Mouse (Mus musculus) kidney, postnatal 0 days (tissue): ENCODE results near the gene Cep41. TPM values are rescaled to one million over a fixed set of nuclear protein-coding genes. Genes with fewer than 3 reads are reported as not detected.

Experiments used
- ATAC-seq: fragments of 200-750 bp; cut with Nextera tagmentation; replicated peaks from 2 replicates; pipeline ENCODE4 v1.8.0; 2017; ENCODE audit warnings: low read depth, moderate number of reproducible peaks, moderate TSS enrichment, moderate library complexity; ENCODE audit not compliant: low FRiP score
- DNase-seq: peaks from one replicate; pipeline ENCODE4 v3.0.0-alpha.2; 2016; ENCODE audit warnings: low spot score
- H3K27ac ChIP-seq: fragments of 300-500 bp; sonication (generic); 2 replicates; pipeline ENCODE4 v1.5.1; 2014; ENCODE audit warnings: mild to moderate bottlenecking
- H3K27me3 ChIP-seq: fragments of 300-500 bp; sonication (generic); 2 replicates; pipeline ENCODE4 v1.6.1; 2014; ENCODE audit warnings: low read length, mixed read lengths; ENCODE audit not compliant: insufficient read depth
- H3K36me3 ChIP-seq: fragments of 300-500 bp; sonication (generic); 2 replicates; pipeline ENCODE4 v1.6.1; 2014; ENCODE audit warnings: low read length, mixed read lengths; ENCODE audit not compliant: insufficient read depth
- H3K4me1 ChIP-seq: fragments of 300-500 bp; sonication (generic); replicated peaks from 2 replicates; pipeline ENCODE4 v1.6.1; 2014; ENCODE audit warnings: antibody characterized with exemption, low read length, mixed read lengths; ENCODE audit not compliant: insufficient read depth
- H3K4me2 ChIP-seq: fragments of 300-500 bp; sonication (generic); 2 replicates; pipeline ENCODE4 v1.6.1; 2014; ENCODE audit warnings: mild to moderate bottlenecking, low read length, moderate library complexity, mixed read lengths
- H3K4me3 ChIP-seq: fragments of 300-500 bp; sonication (generic); replicated peaks from 2 replicates; pipeline ENCODE4 v1.5.1; 2014; ENCODE audit warnings: low read depth, low read length
- H3K9ac ChIP-seq: fragments of 300-500 bp; sonication (generic); 2 replicates; pipeline ENCODE4 v1.6.1; 2014; ENCODE audit warnings: low read depth, low read length
- H3K9me3 ChIP-seq: fragments of 300-500 bp; sonication (generic); replicated peaks from 2 replicates; pipeline ENCODE4 v1.6.1; 2016; ENCODE audit warnings: low read length, inconsistent platforms, mixed read lengths
- CTCF ChIP-seq: IDR thresholded peaks from 2 replicates; pipeline ENCODE4 v1.5.1; 2016; ENCODE audit warnings: antibody characterized with exemption, low read depth, mild to moderate bottlenecking, moderate library complexity
- WGBS: fragments of 180-500 bp; shearing (Covaris S2); extraction: QIAGEN DNeasy Blood & Tissue Kit; methylation state at CpG from one replicate; pipeline ENCODE4 v1.1.7; 2014; 5-methylcytosine and 5-hydroxymethylcytosine counted together
- polyA plus RNA-seq: library from polyadenylated mRNA; unstranded; fragments of >200 nt; fragmentation: Nextera tagmentation; extraction: Ambion mirVana; gene quantifications from 2 replicates; pipeline ENCODE4 v1.2.1, GENCODE M21; 2015

Gene Cep41
- polyA plus RNA-seq, 1 experiment from 2014 or later, result 12.1 TPM

DNA sequence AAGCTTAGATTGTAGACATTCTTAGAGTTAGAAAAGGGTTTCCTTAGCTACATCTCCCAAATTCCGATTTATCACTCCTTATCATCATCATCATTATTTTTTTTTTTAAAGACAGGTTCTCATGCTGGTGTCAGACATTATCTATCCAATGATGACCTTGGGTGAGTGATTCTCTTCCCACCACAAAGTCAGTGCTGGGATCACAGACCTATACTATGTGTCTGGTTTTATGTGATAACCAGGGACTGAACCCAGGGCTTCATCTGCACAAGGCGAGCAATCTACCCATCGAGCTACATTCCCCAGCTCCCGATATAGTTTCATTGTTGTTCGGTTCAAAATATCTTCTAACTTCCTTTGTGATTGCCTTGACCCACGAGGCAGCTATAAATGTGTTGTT is 19.9 kb upstream of the Cep41 start:
- H3K27me3 ChIP-seq, result no peaks in the 10 kb centered on the region
- H3K9ac ChIP-seq, result no peak overlapping the region
- H3K36me3 ChIP-seq, result no peaks in the 10 kb centered on the region
- no peak overlapping the region; the same call in 1 of the 2 replicates for H3K4me2 ChIP-seq
- H3K4me1 ChIP-seq, result no peaks in the 10 kb centered on the region; the same call in 1 of the 2 replicates
- no peaks in the 10 kb centered on the region for H3K9me3 ChIP-seq
- 73% methylated on average over 6 of the region's 6 CpGs for WGBS
- ATAC-seq, result no peak
- no peak overlapping the region for H3K4me3 ChIP-seq
- TF ChIP-seq CTCF, result no peak
- DNase-seq, result no peak
- H3K27ac ChIP-seq, result peak overlapping the region; percentile 55; the same call in 1 of the 2 replicates

DNA sequence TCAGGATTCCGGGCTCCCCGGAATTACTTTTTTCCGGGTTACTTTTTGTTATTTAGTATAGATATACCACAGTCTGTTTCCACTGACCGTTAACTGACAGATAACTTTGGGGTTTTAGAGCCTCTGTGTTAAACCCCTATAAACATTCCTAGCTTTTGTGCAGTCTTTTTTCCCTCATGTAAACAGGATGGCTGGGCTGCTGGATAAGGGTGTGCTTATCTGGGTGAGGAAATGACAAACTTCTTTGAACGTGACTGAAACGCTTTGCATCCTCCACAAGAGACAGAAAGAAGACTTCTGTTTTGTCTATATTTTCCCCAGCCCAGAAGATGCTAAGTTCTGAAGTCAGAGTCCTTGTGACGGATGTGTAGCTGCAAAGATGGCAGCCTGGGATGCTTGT is 18.9 kb upstream of the Cep41 start:
- H3K9ac ChIP-seq, result no peak overlapping the region
- no peaks in the 10 kb centered on the region; the same call in 1 of the 2 replicates for H3K4me1 ChIP-seq
- H3K27ac ChIP-seq, result no peak overlapping the region
- no peak overlapping the region for H3K4me3 ChIP-seq
- H3K36me3 ChIP-seq, result no peaks in the 10 kb centered on the region
- TF ChIP-seq CTCF, result no peak
- no peak overlapping the region for H3K4me2 ChIP-seq
- H3K9me3 ChIP-seq, result no peaks in the 10 kb centered on the region
- no peaks in the 10 kb centered on the region for H3K27me3 ChIP-seq
- ATAC-seq (no peak), DNase-seq (peak; percentile 56)
- WGBS, result 61% methylated on average over 7 of the region's 7 CpGs

DNA sequence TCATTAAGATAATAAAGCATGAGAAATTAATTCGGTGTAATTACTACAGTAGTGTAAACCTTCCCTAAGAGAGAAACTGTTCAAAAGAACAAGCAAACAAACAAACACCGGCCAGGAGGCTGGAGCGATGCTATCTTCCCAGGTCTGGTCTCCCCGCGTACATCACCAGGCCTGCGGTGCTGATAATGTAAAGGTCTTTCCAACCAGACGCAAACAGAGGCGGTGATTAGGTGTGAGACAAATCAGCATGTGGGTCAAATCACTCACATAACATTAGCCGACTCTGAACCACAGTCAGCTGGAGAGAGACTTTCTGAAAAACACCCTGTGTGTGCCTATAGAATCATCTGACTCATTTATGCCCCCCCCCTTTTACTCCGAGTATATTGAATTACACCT is 17.8 kb upstream of the Cep41 start:
- Histone ChIP-seq H3K27me3 (no peaks in the 10 kb centered on the region), H3K4me3 (no peak overlapping the region), H3K36me3 (no peaks in the 10 kb centered on the region), H3K27ac (no peak overlapping the region), H3K9me3 (no peaks in the 10 kb centered on the region), H3K4me1 (no peaks in the 10 kb centered on the region; the same call in 1 of the 2 replicates), H3K4me2 (no peak overlapping the region), H3K9ac (no peak overlapping the region)
- WGBS, result 70% methylated on average over 10 of the region's 10 CpGs
- DNase-seq, result no peak
- ATAC-seq, result no peak
- no peak for TF ChIP-seq CTCF

DNA sequence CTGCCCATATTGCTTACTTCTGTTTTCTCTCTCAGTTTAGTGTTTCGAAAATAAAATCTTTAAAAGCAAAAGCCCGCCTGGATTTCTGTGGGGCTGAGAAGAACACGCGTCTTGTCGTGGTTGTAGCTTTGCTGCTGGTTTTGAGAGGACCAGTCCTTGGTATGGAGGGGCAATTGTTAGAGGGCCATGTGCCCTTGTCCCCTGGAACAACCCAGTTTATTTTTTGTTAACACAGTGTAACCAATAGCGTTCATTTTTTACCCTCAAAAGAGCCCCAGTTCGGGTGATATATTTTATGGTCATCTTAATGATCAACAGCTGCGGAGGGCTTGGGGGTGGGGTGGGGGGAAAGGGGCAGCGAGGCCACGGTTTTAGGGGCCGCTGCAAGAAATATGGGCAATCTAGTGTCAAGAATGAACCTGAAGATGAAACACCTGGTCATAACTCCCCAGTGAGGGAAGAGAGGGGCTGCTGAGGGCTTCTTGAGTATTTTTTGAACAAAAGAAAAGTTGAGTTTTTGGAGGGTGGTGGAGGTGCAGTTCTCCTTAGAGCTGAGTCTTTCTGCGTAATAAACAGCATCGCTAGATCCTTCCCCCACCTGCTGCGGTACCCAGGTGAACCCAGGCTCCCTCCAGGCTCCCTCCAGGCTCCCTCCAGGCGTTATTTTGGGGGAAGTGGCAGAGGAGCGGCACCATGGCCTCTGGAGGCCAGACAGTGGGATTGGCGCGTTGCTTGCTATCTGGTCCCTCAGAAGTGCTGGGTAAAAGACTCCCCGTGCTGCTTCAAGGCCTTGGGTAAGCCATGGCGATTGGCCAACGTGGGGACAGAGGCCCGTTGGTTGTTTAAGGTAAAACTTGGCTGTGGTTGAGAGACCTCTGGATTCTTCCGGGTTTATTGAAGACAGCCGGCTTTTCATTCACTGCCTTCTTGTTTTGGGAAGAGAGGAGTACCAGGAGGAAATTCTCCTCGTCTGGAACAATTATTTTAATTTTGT is 17.1 kb upstream of the Cep41 start:
- no peaks in the 10 kb centered on the region for H3K36me3 ChIP-seq
- H3K9ac ChIP-seq, result no peak overlapping the region
- ATAC-seq (no peak), DNase-seq (no peak)
- no peaks in the 10 kb centered on the region; the same call in 1 of the 2 replicates for H3K4me1 ChIP-seq
- no peaks in the 10 kb centered on the region for H3K9me3 ChIP-seq
- no peak overlapping the region for H3K4me3 ChIP-seq
- H3K27ac ChIP-seq, result 0 out of 2 replicates have a peak overlapping the region, but pooled peaks have one; percentile 32
- no peaks in the 10 kb centered on the region for H3K27me3 ChIP-seq
- no peak overlapping the region for H3K4me2 ChIP-seq
- 42% methylated on average over 25 of the region's 25 CpGs for WGBS
- no peak for TF ChIP-seq CTCF

DNA sequence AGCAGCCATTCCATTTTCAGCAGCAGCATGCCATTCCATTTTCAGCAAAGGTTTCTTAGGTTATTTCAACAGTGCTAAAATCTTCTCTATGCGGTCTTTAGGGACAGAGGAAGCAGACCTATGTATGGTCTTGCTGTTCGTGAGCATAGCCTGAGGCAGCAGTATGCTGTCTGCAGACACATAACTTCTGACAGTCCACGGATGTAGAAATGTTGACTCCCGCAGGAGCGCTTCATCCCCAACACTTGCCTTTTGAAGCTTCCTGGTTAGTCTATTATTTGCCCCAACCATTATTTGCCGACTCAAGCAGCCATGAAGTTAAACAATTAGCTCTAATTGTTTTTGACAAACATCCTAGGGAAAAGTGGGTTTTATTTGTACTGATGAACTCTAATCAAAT is 15.6 kb upstream of the Cep41 start:
- Histone ChIP-seq H3K4me1 (no peaks in the 10 kb centered on the region; the same call in 1 of the 2 replicates), H3K9me3 (no peaks in the 10 kb centered on the region), H3K27ac (no peak overlapping the region; the same call in 1 of the 2 replicates), H3K4me3 (no peak overlapping the region), H3K4me2 (no peak overlapping the region), H3K27me3 (no peaks in the 10 kb centered on the region), H3K9ac (no peak overlapping the region), H3K36me3 (no peaks in the 10 kb centered on the region)
- WGBS, result 42% methylated on average over 6 of the region's 6 CpGs
- ATAC-seq (no peak), DNase-seq (no peak)
- TF ChIP-seq CTCF, result no peak

DNA sequence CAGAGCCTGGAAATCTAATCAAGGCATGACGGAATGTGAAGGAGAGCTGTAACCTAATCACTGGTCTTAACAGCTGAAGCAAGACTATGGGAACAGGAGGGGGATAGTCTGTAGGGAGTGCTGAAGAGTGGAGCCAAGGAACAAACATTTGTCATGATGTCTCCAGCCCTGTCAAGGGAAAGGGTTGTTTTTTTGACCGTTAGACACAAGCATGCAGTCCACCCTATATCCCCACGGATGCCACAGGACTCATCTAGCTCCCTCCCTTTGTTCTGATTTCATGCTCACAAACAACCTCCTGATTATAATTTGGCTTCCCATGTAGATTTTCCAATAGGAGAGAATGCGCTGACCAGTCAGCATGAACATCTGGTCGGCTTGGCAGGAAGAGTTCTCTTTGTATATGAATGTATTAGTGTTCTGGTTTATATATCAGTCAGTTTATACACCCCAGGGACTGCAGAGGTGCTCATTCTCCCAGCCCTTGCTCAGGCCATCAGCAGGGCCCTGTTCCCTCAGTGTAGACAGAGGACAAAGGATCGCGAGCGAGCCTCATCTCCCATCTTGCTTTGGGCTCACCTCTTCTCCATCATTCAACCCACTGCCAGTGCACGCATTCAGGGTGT is 10.5 kb upstream of the Cep41 start:
- H3K36me3 ChIP-seq, result no peaks in the 10 kb centered on the region
- H3K27me3 ChIP-seq, result no peaks in the 10 kb centered on the region
- H3K27ac ChIP-seq, result no peak overlapping the region
- no peaks in the 10 kb centered on the region for H3K9me3 ChIP-seq
- 0 out of 2 replicates have a peak, but pooled peaks have one; percentile 42 for ATAC-seq
- peak; percentile 83 for DNase-seq
- no peak overlapping the region for H3K4me3 ChIP-seq
- no peak overlapping the region for H3K4me2 ChIP-seq
- 71% methylated on average over 9 of the region's 9 CpGs for WGBS
- 0 out of 2 replicates have a peak, but pooled peaks cover 9% of the 10 kb centered on the region for H3K4me1 ChIP-seq
- no peak overlapping the region for H3K9ac ChIP-seq
- TF ChIP-seq CTCF, result no peak
